Mouse (Mus musculus) midbrain, embryonic 10.5 days (tissue): ENCODE measurements at regions not wholly inside any gene's neighbourhood (a gene's known extent, or its start where the extent isn't known, plus 50 kb on each side); places are given as distances from the start of the nearest gene placed in this dataset.
A peak's percentile ranks its signal among the peaks of the same experiment; 100 is the strongest.

Experiments
- DNase-seq: peaks from one replicate; pipeline ENCODE4 v3.0.0-alpha.2; 2017; ENCODE audit warnings: low spot score
- H3K27ac ChIP-seq: fragments of 300-500 bp; sonication (generic); replicated peaks from 2 replicates; pipeline ENCODE4 v1.5.1; 2016; ENCODE audit warnings: mild to moderate bottlenecking
- H3K27me3 ChIP-seq: fragments of 300-500 bp; sonication (generic); 2 replicates; pipeline ENCODE4 v1.6.1; 2016; ENCODE audit warnings: low read depth, mild to moderate bottlenecking; ENCODE audit not compliant: poor library complexity, severe bottlenecking
- H3K36me3 ChIP-seq: fragments of 300-500 bp; sonication (generic); 2 replicates; pipeline ENCODE4 v1.6.1; 2016; ENCODE audit warnings: mild to moderate bottlenecking, moderate library complexity
- H3K4me1 ChIP-seq: fragments of 300-500 bp; sonication (generic); 2 replicates; pipeline ENCODE4 v1.6.1; 2016
- H3K4me3 ChIP-seq: fragments of 300-500 bp; sonication (generic); 2 replicates; pipeline ENCODE4 v1.5.1; 2016; ENCODE audit warnings: mild to moderate bottlenecking, moderate library complexity
- H3K9me3 ChIP-seq: fragments of 300-500 bp; sonication (generic); replicated peaks from 2 replicates; pipeline ENCODE4 v1.6.1; 2016; ENCODE audit warnings: mild to moderate bottlenecking
- WGBS: fragments of 180-500 bp; shearing (Covaris S2); methylation state at CpG from one replicate; pipeline ENCODE4 v1.1.7; 2016; 5-methylcytosine and 5-hydroxymethylcytosine counted together

DNA sequence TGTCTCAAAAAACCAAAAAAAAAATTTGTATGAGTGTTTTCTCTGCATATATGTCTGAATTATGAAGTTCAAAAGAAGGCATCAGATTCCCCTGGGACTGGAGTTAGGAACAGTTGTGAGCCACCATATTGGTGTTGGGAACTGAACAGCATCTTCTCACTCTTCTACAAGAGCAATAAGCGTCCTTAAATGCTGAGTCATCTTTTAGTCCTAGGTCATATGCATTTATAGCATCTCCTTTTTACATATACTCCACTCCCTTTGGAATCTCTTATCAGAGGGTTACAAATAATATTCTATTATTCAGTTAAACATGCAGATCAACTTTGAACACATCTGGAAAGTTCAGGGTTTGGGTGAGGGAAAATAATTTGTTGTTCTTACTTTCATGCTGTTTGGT is 145.8 kb upstream of the F13a1 start:
- Histone ChIP-seq H3K27ac (no peak overlapping the region), H3K36me3 (no peaks in the 10 kb centered on the region), H3K4me3 (no peak overlapping the region), H3K9me3 (no peaks in the 10 kb centered on the region), H3K4me1 (no peaks in the 10 kb centered on the region), H3K27me3 (no peaks in the 10 kb centered on the region)
- no peak for DNase-seq
- 85% methylated on average over 1 of the region's 1 CpGs for WGBS

DNA sequence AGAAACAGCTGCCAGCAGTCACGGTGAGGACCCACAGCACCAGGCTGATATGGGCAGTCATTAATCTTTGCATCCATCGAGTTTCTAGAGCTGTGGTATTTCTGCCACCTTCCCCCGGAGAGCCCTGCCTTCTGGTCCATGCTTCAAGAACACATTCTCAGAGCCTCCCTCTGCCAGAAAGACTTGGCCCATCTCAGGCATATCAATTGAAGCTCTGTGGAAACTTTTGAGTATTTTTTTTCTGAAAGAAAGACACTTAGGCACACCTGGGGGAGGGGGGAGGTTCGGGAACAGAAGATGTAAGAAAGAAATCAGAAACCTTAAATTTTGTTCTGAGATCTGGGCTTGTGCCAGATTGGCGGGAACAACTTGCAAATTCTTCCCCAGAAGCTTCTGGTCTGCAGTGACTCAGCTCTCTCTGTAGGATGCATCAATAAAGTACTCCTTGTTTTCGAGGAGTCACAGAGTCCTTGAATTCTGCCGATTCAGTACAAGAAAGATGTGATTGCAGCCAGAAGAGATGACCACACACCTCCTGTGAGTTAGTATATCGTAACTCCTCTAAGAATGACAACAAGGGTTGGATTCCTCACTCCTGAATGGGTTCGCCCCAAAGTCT is 131.2 kb upstream of the F13a1 start:
- H3K27ac ChIP-seq = no peak overlapping the region
- WGBS = 83% methylated on average over 9 of the region's 9 CpGs
- no peaks in the 10 kb centered on the region for H3K4me1 ChIP-seq
- H3K36me3 ChIP-seq = no peaks in the 10 kb centered on the region
- H3K4me3 ChIP-seq = no peak overlapping the region
- H3K27me3 ChIP-seq = no peaks in the 10 kb centered on the region
- DNase-seq = no peak
- no peaks in the 10 kb centered on the region for H3K9me3 ChIP-seq

DNA sequence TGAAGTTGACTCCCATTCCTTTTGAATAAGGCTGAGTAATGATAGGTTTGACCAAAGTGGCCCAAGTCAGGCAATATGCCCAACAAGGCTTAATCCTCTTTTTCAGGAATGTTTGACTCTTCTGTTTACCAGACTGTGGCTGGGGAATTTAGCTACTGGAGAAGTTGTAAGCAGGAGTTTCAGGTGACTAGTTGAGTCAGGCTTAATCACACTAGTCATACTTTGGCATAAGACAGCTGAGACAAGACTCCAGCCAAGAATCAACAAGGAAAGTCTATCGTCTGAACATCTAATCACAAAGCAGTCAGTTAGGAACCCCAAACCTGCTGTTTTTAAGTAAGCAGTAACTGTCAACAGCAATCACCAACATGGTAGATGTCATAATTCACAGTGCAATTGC is 126.5 kb upstream of the F13a1 start:
- no peak overlapping the region for H3K27ac ChIP-seq
- no peaks in the 10 kb centered on the region for H3K9me3 ChIP-seq
- DNase-seq = no peak
- H3K4me1 ChIP-seq = no peaks in the 10 kb centered on the region
- no peaks in the 10 kb centered on the region for H3K36me3 ChIP-seq
- no peak overlapping the region for H3K4me3 ChIP-seq
- no peaks in the 10 kb centered on the region for H3K27me3 ChIP-seq
- 89% methylated on average over 1 of the region's 1 CpGs for WGBS

GRCm38 (mm10) chr13:37175997-37176396 is 126.0 kb upstream of the F13a1 start:
- 87% methylated on average over 8 of the region's 8 CpGs for WGBS
- DNase-seq = no peak
- Histone ChIP-seq H3K4me1 (no peaks in the 10 kb centered on the region), H3K27ac (no peak overlapping the region), H3K4me3 (no peak overlapping the region), H3K9me3 (no peaks in the 10 kb centered on the region), H3K36me3 (no peaks in the 10 kb centered on the region), H3K27me3 (no peaks in the 10 kb centered on the region)

GRCm38 (mm10) chr13:37158831-37159522 is 108.9 kb upstream of the F13a1 start:
- no peak overlapping the region for H3K4me3 ChIP-seq
- H3K27me3 ChIP-seq = no peaks in the 10 kb centered on the region
- no peak for DNase-seq
- no peak overlapping the region for H3K27ac ChIP-seq
- no peaks in the 10 kb centered on the region for H3K4me1 ChIP-seq
- no peaks in the 10 kb centered on the region for H3K36me3 ChIP-seq
- no peaks in the 10 kb centered on the region for H3K9me3 ChIP-seq
- WGBS = 80% methylated on average over 4 of the region's 4 CpGs

DNA sequence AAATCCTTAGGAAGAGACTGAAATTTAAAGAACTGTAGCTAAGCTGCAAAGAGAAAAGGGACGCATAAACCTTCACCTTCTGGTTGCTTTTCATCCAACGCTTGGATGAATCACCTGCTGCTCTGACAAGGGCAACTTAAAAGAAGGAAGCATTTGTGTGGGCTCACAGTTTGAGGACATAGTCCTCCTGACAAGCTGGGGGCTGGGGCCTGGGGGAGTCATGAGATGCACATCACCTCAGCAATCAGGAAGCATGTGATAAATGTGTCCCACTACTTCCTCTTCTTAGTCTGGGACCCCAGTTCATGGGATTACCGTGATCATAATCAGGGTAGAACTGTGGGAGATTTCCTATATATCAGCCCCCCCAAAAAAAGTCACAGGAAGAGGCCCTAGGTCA is 107.8 kb upstream of the F13a1 start:
- H3K27me3 ChIP-seq = no peaks in the 10 kb centered on the region
- no peak overlapping the region for H3K27ac ChIP-seq
- no peak overlapping the region for H3K4me3 ChIP-seq
- no peak for DNase-seq
- H3K9me3 ChIP-seq = no peaks in the 10 kb centered on the region
- WGBS = 82% methylated on average over 3 of the region's 3 CpGs
- H3K4me1 ChIP-seq = no peaks in the 10 kb centered on the region
- no peaks in the 10 kb centered on the region for H3K36me3 ChIP-seq

DNA sequence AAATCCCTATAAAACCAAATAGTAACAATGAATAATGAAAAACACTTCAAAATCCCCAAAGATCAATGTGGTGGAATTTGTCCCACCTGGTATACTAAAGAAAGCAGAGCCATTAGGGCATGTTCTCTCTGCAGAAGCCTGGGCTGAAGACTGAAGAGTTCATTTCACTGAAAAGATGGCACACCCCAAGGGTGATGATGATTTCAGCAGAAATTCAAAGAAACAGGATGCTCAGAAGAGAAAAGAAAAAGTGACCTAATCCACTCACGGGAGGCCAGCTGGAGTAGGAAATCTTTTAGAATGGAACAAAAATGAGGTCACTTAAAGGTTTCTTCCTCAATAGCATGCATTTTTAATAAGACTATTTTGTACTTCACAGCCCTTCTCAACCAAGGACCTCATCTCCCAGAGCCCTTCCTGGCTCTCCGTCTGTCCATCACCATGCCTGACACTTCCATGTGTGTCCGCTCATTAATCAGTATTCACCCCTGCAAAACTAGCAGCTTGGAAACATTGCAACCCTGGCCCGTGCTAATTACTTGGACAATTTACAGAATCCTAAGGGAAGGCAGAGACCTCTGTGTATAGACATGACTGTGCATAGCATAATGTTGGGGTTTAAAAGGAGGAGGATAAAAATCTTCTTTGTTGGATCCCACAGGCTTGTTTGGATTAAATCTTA is 101.9 kb upstream of the F13a1 start:
- H3K4me1 ChIP-seq = peaks cover 31% of the 10 kb centered on the region
- no peak for DNase-seq
- no peaks in the 10 kb centered on the region for H3K36me3 ChIP-seq
- no peak overlapping the region; the same call in 1 of the 2 replicates for H3K27ac ChIP-seq
- no peaks in the 10 kb centered on the region for H3K27me3 ChIP-seq
- no peaks in the 10 kb centered on the region for H3K9me3 ChIP-seq
- 72% methylated on average over 4 of the region's 4 CpGs for WGBS
- H3K4me3 ChIP-seq = no peak overlapping the region

- Histone ChIP-seq H3K4me1 (peaks cover 31% of the 10 kb centered on the region), H3K4me3 (no peak overlapping the region), H3K27ac (peak overlapping the region; percentile 74), H3K27me3 (no peaks in the 10 kb centered on the region), H3K9me3 (no peaks in the 10 kb centered on the region), H3K36me3 (no peaks in the 10 kb centered on the region)
- no peak for DNase-seq
- 100% methylated on average over 1 of the region's 1 CpGs for WGBS
These were observed 99.9 kb upstream of the F13a1 start for GRCm38 (mm10) chr13:37149961-37150360.

- Histone ChIP-seq H3K4me3 (no peak overlapping the region), H3K4me1 (peaks cover 31% of the 10 kb centered on the region), H3K27ac (peak overlapping the region; percentile 74), H3K36me3 (no peaks in the 10 kb centered on the region), H3K27me3 (no peaks in the 10 kb centered on the region), H3K9me3 (no peaks in the 10 kb centered on the region)
- no peak for DNase-seq
- WGBS = 74% methylated on average over 3 of the region's 3 CpGs
These were observed 99.2 kb upstream of the F13a1 start for GRCm38 (mm10) chr13:37149066-37149781.

- peak overlapping the region; percentile 74 for H3K27ac ChIP-seq
- no peak for DNase-seq
- peaks cover 31% of the 10 kb centered on the region for H3K4me1 ChIP-seq
- no peak overlapping the region for H3K4me3 ChIP-seq
- WGBS = 78% methylated on average over 1 of the region's 1 CpGs
- H3K36me3 ChIP-seq = no peaks in the 10 kb centered on the region
- H3K27me3 ChIP-seq = no peaks in the 10 kb centered on the region
- no peaks in the 10 kb centered on the region for H3K9me3 ChIP-seq
These were observed 98.6 kb upstream of the F13a1 start for GRCm38 (mm10) chr13:37148627-37149026.

- peaks cover 31% of the 10 kb centered on the region for H3K4me1 ChIP-seq
- H3K9me3 ChIP-seq = no peaks in the 10 kb centered on the region
- DNase-seq = no peak
- no peaks in the 10 kb centered on the region for H3K36me3 ChIP-seq
- H3K4me3 ChIP-seq = no peak overlapping the region
- H3K27me3 ChIP-seq = no peaks in the 10 kb centered on the region
- 91% methylated on average over 8 of the region's 8 CpGs for WGBS
- peak overlapping the region; percentile 74 for H3K27ac ChIP-seq
These were observed 97.7 kb upstream of the F13a1 start for GRCm38 (mm10) chr13:37147790-37148189.

GRCm38 (mm10) chr13:37142812-37143211 is 92.8 kb upstream of the F13a1 start:
- no peak overlapping the region for H3K27ac ChIP-seq
- no peak for DNase-seq
- no peak overlapping the region for H3K4me3 ChIP-seq
- WGBS = 89% methylated on average over 2 of the region's 2 CpGs
- no peaks in the 10 kb centered on the region for H3K36me3 ChIP-seq
- H3K4me1 ChIP-seq = peaks cover 3% of the 10 kb centered on the region; the same call in 1 of the 2 replicates
- H3K27me3 ChIP-seq = no peaks in the 10 kb centered on the region
- no peaks in the 10 kb centered on the region for H3K9me3 ChIP-seq

GRCm38 (mm10) chr13:37135115-37135514 is 85.1 kb upstream of the F13a1 start:
- no peaks in the 10 kb centered on the region for H3K9me3 ChIP-seq
- 73% methylated on average over 1 of the region's 1 CpGs for WGBS
- H3K4me3 ChIP-seq = no peak overlapping the region
- H3K4me1 ChIP-seq = no peaks in the 10 kb centered on the region
- H3K27ac ChIP-seq = no peak overlapping the region
- no peak for DNase-seq
- H3K36me3 ChIP-seq = no peaks in the 10 kb centered on the region
- no peaks in the 10 kb centered on the region for H3K27me3 ChIP-seq
